Mouse (Mus musculus): ENCODE results near the gene A3galt2. TPM values are rescaled to one million over a fixed set of nuclear protein-coding genes. Genes with fewer than 3 reads are reported as not detected.

A3galt2 gene
- 0.17 and 0.30 TPM in 2 replicates for polyA plus RNA-seq (2014; fragmentation: Nextera tagmentation; extraction: Ambion mirVana)

GRCm38 (mm10) chr4:128755064-128755463, at the start of gene A3galt2:
TSS of gene A3galt2 (plus strand) at chr4:128755364.
- Histone ChIP-seq H3K36me3 (ENCODE audit: insufficient read depth) (peaks cover 53% of the 10 kb centered on the region), H3K4me1 (ENCODE audit: insufficient read depth) (no peaks in the 10 kb centered on the region), H3K4me2 (no peak within 1 kb of the TSS), H3K27ac (ENCODE audit: low read depth) (peak within 1 kb of the TSS; percentile 24; the same call in 1 of the 2 replicates), H3K9ac (no peak within 1 kb of the TSS), H3K9me3 (ENCODE audit: low read depth, low read length) (no peaks in the 10 kb centered on the region), H3K27me3 (ENCODE audit: insufficient read depth, low read length) (no peaks in the 10 kb centered on the region), H3K4me3 (ENCODE audit: low read depth, low read length) (no peak within 1 kb of the TSS)
- ATAC-seq (ENCODE audit: insufficient read depth) (no peak), DNase-seq (no peak)
- 64% methylated on average over 3 of the region's 3 CpGs for WGBS
- no peak for TF ChIP-seq CTCF (IDR thresholded peaks at IDR 0.05; ENCODE audit: low read depth)

- H3K4me2 ChIP-seq: no peak overlapping the region
- no peak overlapping the region; the same call in 1 of the 2 replicates for H3K9ac ChIP-seq
- H3K27ac ChIP-seq (ENCODE audit: low read depth): peak overlapping the region; percentile 63; the same call in 1 of the 2 replicates
- peaks cover 5% of the 10 kb centered on the region for H3K4me1 ChIP-seq (ENCODE audit: insufficient read depth)
- peaks cover 2% of the 10 kb centered on the region; the same call in 1 of the 2 replicates for H3K36me3 ChIP-seq (ENCODE audit: insufficient read depth)
- no peaks in the 10 kb centered on the region for H3K9me3 ChIP-seq (ENCODE audit: low read depth, low read length)
- 2% methylated on average over 9 of the region's 9 CpGs for WGBS
- DNase-seq (peak; percentile 93), ATAC-seq (ENCODE audit: insufficient read depth) (peak; percentile 80)
- TF ChIP-seq CTCF (IDR thresholded peaks at IDR 0.05; ENCODE audit: low read depth): peak; percentile 89
- no peak overlapping the region for H3K4me3 ChIP-seq (ENCODE audit: low read depth, low read length)
- no peaks in the 10 kb centered on the region for H3K27me3 ChIP-seq (ENCODE audit: insufficient read depth, low read length)
These were observed 48.5 kb upstream of the A3galt2 start for GRCm38 (mm10) chr4:128706626-128707025.

GRCm38 (mm10) chr4:128707384-128707783, 47.8 kb upstream of the A3galt2 start:
- Histone ChIP-seq H3K27ac (ENCODE audit: low read depth) (no peak overlapping the region), H3K4me2 (no peak overlapping the region), H3K4me3 (ENCODE audit: low read depth, low read length) (no peak overlapping the region), H3K9ac (no peak overlapping the region), H3K36me3 (ENCODE audit: insufficient read depth) (peaks cover 2% of the 10 kb centered on the region; the same call in 1 of the 2 replicates), H3K9me3 (ENCODE audit: low read depth, low read length) (no peaks in the 10 kb centered on the region), H3K4me1 (ENCODE audit: insufficient read depth) (peaks cover 11% of the 10 kb centered on the region), H3K27me3 (ENCODE audit: insufficient read depth, low read length) (no peaks in the 10 kb centered on the region)
- TF ChIP-seq CTCF (IDR thresholded peaks at IDR 0.05; ENCODE audit: low read depth): no peak
- no peak for ATAC-seq (ENCODE audit: insufficient read depth)
- 40% methylated on average over 4 of the region's 4 CpGs for WGBS
- DNase-seq: peak; percentile 32

- Histone ChIP-seq H3K4me1 (ENCODE audit: insufficient read depth) (peaks cover 11% of the 10 kb centered on the region), H3K27ac (ENCODE audit: low read depth) (no peak overlapping the region), H3K4me2 (no peak overlapping the region), H3K27me3 (ENCODE audit: insufficient read depth, low read length) (no peaks in the 10 kb centered on the region), H3K36me3 (ENCODE audit: insufficient read depth) (peaks cover 10% of the 10 kb centered on the region), H3K9me3 (ENCODE audit: low read depth, low read length) (no peaks in the 10 kb centered on the region), H3K4me3 (ENCODE audit: low read depth, low read length) (no peak overlapping the region), H3K9ac (no peak overlapping the region)
- WGBS: 76% methylated on average over 15 of the region's 15 CpGs
- TF ChIP-seq CTCF (IDR thresholded peaks at IDR 0.05; ENCODE audit: low read depth): no peak
- ATAC-seq (ENCODE audit: insufficient read depth): no peak
- no peak for DNase-seq
These were observed 45.9 kb upstream of the A3galt2 start for GRCm38 (mm10) chr4:128709061-128709780.

- Histone ChIP-seq H3K27ac (ENCODE audit: low read depth) (no peak overlapping the region), H3K4me2 (no peak overlapping the region), H3K27me3 (ENCODE audit: insufficient read depth, low read length) (no peaks in the 10 kb centered on the region), H3K9ac (no peak overlapping the region), H3K4me3 (ENCODE audit: low read depth, low read length) (no peak overlapping the region), H3K9me3 (ENCODE audit: low read depth, low read length) (no peaks in the 10 kb centered on the region), H3K36me3 (ENCODE audit: insufficient read depth) (peaks cover 9% of the 10 kb centered on the region), H3K4me1 (ENCODE audit: insufficient read depth) (peaks cover 14% of the 10 kb centered on the region)
- ATAC-seq (ENCODE audit: insufficient read depth) (no peak), DNase-seq (no peak)
- WGBS: 88% methylated on average over 12 of the region's 12 CpGs
- TF ChIP-seq CTCF (IDR thresholded peaks at IDR 0.05; ENCODE audit: low read depth): no peak
These were observed 45.4 kb upstream of the A3galt2 start for GRCm38 (mm10) chr4:128709781-128710166.

- Histone ChIP-seq H3K9ac (no peak overlapping the region), H3K4me3 (ENCODE audit: low read depth, low read length) (no peak overlapping the region), H3K27me3 (ENCODE audit: insufficient read depth, low read length) (no peaks in the 10 kb centered on the region), H3K27ac (ENCODE audit: low read depth) (no peak overlapping the region), H3K36me3 (ENCODE audit: insufficient read depth) (peaks cover 7% of the 10 kb centered on the region), H3K4me1 (ENCODE audit: insufficient read depth) (peaks cover 19% of the 10 kb centered on the region), H3K9me3 (ENCODE audit: low read depth, low read length) (no peaks in the 10 kb centered on the region), H3K4me2 (no peak overlapping the region)
- DNase-seq: no peak
- no peak for TF ChIP-seq CTCF (IDR thresholded peaks at IDR 0.05; ENCODE audit: low read depth)
- WGBS: 88% methylated on average over 6 of the region's 6 CpGs
- ATAC-seq (ENCODE audit: insufficient read depth): no peak
These were observed 44.9 kb upstream of the A3galt2 start for GRCm38 (mm10) chr4:128710286-128710685.

- Histone ChIP-seq H3K9me3 (ENCODE audit: low read depth, low read length) (no peaks in the 10 kb centered on the region), H3K9ac (no peak overlapping the region), H3K36me3 (ENCODE audit: insufficient read depth) (peaks cover 7% of the 10 kb centered on the region), H3K4me3 (ENCODE audit: low read depth, low read length) (no peak overlapping the region), H3K27ac (ENCODE audit: low read depth) (no peak overlapping the region), H3K27me3 (ENCODE audit: insufficient read depth, low read length) (no peaks in the 10 kb centered on the region), H3K4me2 (no peak overlapping the region), H3K4me1 (ENCODE audit: insufficient read depth) (peaks cover 24% of the 10 kb centered on the region)
- 69% methylated on average over 9 of the region's 9 CpGs for WGBS
- no peak for TF ChIP-seq CTCF (IDR thresholded peaks at IDR 0.05; ENCODE audit: low read depth)
- no peak for ATAC-seq (ENCODE audit: insufficient read depth)
- DNase-seq: no peak
These were observed 44.4 kb upstream of the A3galt2 start for GRCm38 (mm10) chr4:128710800-128711199.
